8 mouse cellular contexts compared by ENCODE assay signal in the genomic region with DNA sequence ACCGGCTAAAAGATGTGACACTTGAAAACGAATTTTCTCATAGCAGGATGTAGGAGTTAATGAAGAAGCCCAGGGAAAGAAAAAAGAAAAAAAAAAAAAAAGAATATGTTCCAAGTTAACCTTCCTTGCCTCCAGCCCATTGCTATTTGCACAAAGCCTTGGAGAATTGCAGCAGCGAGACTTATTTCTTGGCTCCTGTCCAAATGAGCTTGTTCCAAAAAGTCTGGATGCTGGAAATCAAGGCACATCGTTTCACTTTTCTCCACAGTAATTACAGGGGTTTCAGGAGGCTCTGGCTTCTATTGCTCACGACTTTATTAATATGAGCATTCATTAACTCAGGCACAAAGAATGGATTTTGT. TPM values are rescaled to one million over a fixed set of nuclear protein-coding genes. Genes with fewer than 3 reads are reported as not detected.
DNase-seq lines count a peak whose midpoint lies in the region; ATAC-seq lines count a peak whose summit lies in the region.

No protein-coding gene starts in this region.

- H3K4me3 ChIP-seq in neural tube, embryonic 11.5 days (ENCODE audit: low read depth, low read length): peak overlapping the region; percentile 75
- peak overlapping the region; percentile 89 for H3K4me3 ChIP-seq in hindbrain, embryonic 16.5 days (ENCODE audit: low read length)
- H3K4me3 ChIP-seq in midbrain, embryonic 13.5 days (replicated peaks): peak overlapping the region; percentile 74

- H3K4me2 ChIP-seq in neural tube, embryonic 11.5 days (ENCODE audit: low read depth): peak overlapping the region; percentile 68
- H3K4me2 ChIP-seq in hindbrain, embryonic 16.5 days (ENCODE audit: low read length): peak overlapping the region; percentile 77
- H3K4me2 ChIP-seq in midbrain, embryonic 13.5 days (replicated peaks): peak overlapping the region; percentile 68

- no peaks in the 10 kb centered on the region for H3K36me3 ChIP-seq in neural tube, embryonic 11.5 days (ENCODE audit: control insufficient read depth, insufficient read depth, low read length)
- H3K36me3 ChIP-seq in hindbrain, embryonic 16.5 days (ENCODE audit: control insufficient read depth, insufficient read depth, low read length): no peaks in the 10 kb centered on the region
- H3K36me3 ChIP-seq in midbrain, embryonic 13.5 days: no peaks in the 10 kb centered on the region

- 20% methylated on average over 5 of the region's 5 CpGs for WGBS in neural tube, embryonic 11.5 days
- WGBS in hindbrain, embryonic 16.5 days: 5% methylated on average over 5 of the region's 5 CpGs
- 9% methylated on average over 5 of the region's 5 CpGs for WGBS in midbrain, embryonic 13.5 days

- ATAC-seq in neural tube, embryonic 11.5 days (ENCODE audit: insufficient read depth, low FRiP score, low TSS enrichment): no peak
- no peak for ATAC-seq in hindbrain, embryonic 16.5 days
- ATAC-seq in midbrain, embryonic 13.5 days: no peak
- ATAC-seq in megakaryocyte progenitor cell, adult 5-6 weeks (replicated peaks; ENCODE audit: poor library complexity): no peak

- peaks cover 13% of the 10 kb centered on the region for H3K4me1 ChIP-seq in neural tube, embryonic 11.5 days (ENCODE audit: control insufficient read depth, insufficient read depth, low read length)
- H3K4me1 ChIP-seq in hindbrain, embryonic 16.5 days (ENCODE audit: control insufficient read depth, insufficient read depth, low read depth, low read length): peaks cover 9% of the 10 kb centered on the region
- H3K4me1 ChIP-seq in midbrain, embryonic 13.5 days (replicated peaks): peaks cover 25% of the 10 kb centered on the region

- no peak overlapping the region for H3K27ac ChIP-seq in neural tube, embryonic 11.5 days (ENCODE audit: low read depth, low read length)
- H3K27ac ChIP-seq in hindbrain, embryonic 16.5 days (ENCODE audit: low read depth, low read length): peak overlapping the region; percentile 94; the same call in 1 of the 2 replicates
- peak overlapping the region; percentile 72; the same call in 1 of the 2 replicates for H3K27ac ChIP-seq in midbrain, embryonic 13.5 days

- no peaks in the 10 kb centered on the region for H3K9me3 ChIP-seq in neural tube, embryonic 11.5 days (ENCODE audit: control insufficient read depth, low read length)
- no peaks in the 10 kb centered on the region for H3K9me3 ChIP-seq in hindbrain, embryonic 16.5 days (ENCODE audit: control insufficient read depth, low read length)
- no peaks in the 10 kb centered on the region for H3K9me3 ChIP-seq in midbrain, embryonic 13.5 days

- peak overlapping the region; percentile 48 for H3K9ac ChIP-seq in neural tube, embryonic 11.5 days (ENCODE audit: low read length)
- peak overlapping the region; percentile 87 for H3K9ac ChIP-seq in hindbrain, embryonic 16.5 days (ENCODE audit: low read depth, low read length)
- peak overlapping the region; percentile 83 for H3K9ac ChIP-seq in midbrain, embryonic 13.5 days (replicated peaks)

- DNase-seq in adrenal gland, postnatal 36 days: peak; percentile 20 to 33
- no peak for DNase-seq in adrenal gland, adult 8-10 months
- DNase-seq in neural tube, embryonic 11.5 days (ENCODE audit: low spot score): no peak
- no peak for DNase-seq in neural tube, embryonic 10.5 days (ENCODE audit: extremely low spot score, low spot score)
- no peak for DNase-seq in cerebellum, adult 8-10 months

- no peaks in the 10 kb centered on the region for H3K27me3 ChIP-seq in neural tube, embryonic 11.5 days (ENCODE audit: control insufficient read depth, insufficient read depth, low read length)
- no peaks in the 10 kb centered on the region for H3K27me3 ChIP-seq in hindbrain, embryonic 16.5 days (replicated peaks; ENCODE audit: control insufficient read depth, insufficient read depth, low read length)
- H3K27me3 ChIP-seq in midbrain, embryonic 13.5 days: no peaks in the 10 kb centered on the region

RNA-seq across cellular contexts. Expression of gene Dpy19l1, which starts 0.9 kb away (rescaled TPM):
- 10 to 100 TPM; 28.7 to 66.5 TPM for total RNA-seq in adrenal gland, postnatal 36 days (2021)
- 10 to 100 TPM; 28.2 to 71.4 (median 44.5) TPM for total RNA-seq in adrenal gland, adult 8-10 months (2022)
- 24.4 and 25.1 TPM in 2 replicates for polyA plus RNA-seq in neural tube, embryonic 11.5 days (2014; fragmentation: Nextera tagmentation; extraction: Ambion mirVana)
- polyA plus RNA-seq in hindbrain, embryonic 16.5 days (2015; fragmentation: Nextera tagmentation; extraction: Ambion mirVana): 7.6 and 8.8 TPM in 2 replicates
- 6.6 and 8.3 TPM in 2 replicates for polyA plus RNA-seq in midbrain, embryonic 13.5 days (2015; fragmentation: Nextera tagmentation; extraction: Ambion mirVana)
- 49.9 and 53.3 TPM in 2 replicates for total RNA-seq in megakaryocyte progenitor cell, adult 5-6 weeks (2015)
- 57.9 and 60.2 TPM in 2 replicates for total RNA-seq in megakaryocyte progenitor cell, adult 5-6 weeks (2017)

Comparison
In these comparisons a context has a peak if more than half of its experiments do, and no peak if none do; other contexts are left out.
1. DNase-seq: peak in adrenal gland, postnatal 36 days (2 of 2); none in adrenal gland, adult 8-10 months (single experiment), neural tube, embryonic 11.5 days (single experiment), neural tube, embryonic 10.5 days (single experiment) and cerebellum, adult 8-10 months (single experiment).
2. Peak in every context shown above with its lines, with median percentiles within 50 percentile points of each other: H3K4me2 ChIP-seq, H3K4me3 ChIP-seq and H3K9ac ChIP-seq.